Comparison of ENCODE assay signal across 8 mouse cellular contexts in the genomic region with DNA sequence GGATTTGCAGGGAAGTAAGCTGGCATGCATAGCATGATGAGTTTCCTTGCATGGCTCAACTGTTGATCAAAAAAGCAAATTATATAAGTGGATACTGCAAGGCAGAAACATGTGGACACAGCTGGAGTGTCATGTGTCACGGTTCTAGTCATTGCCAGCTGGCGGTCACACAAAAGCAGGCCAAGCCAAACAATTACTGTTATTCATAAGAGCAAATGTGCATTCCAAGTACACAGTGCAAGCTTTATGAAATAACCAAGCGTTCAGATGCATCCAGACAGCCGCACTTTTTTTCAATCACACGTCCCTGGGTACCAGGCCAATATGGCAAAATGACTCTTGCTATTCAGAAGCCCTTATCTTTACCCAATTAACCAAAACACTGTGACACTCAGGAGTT.
DNase-seq lines count a peak whose midpoint lies in the region; ATAC-seq and TF ChIP-seq lines count a peak whose summit lies in the region.

No protein-coding gene starts in this region.

- no peak overlapping the region for H3K4me3 ChIP-seq in intestine, embryonic 16.5 days (ENCODE audit: low read length)
- H3K4me3 ChIP-seq in intestine, embryonic 15.5 days (replicated peaks), result no peak overlapping the region
- no peak overlapping the region for H3K4me3 ChIP-seq in embryonic facial prominence, embryonic 10.5 days
- no peak overlapping the region for H3K4me3 ChIP-seq in stomach, postnatal 0 days (ENCODE audit: low read depth, low read length)

- DNase-seq in embryonic facial prominence, embryonic 10.5 days (ENCODE audit: low spot score), result peak; percentile 20
- peak; percentile 36 to 71 for DNase-seq in gastrocnemius, postnatal 4 days (ENCODE audit: low spot score in 2 of 2)
- DNase-seq in layer of hippocampus, adult 9-10 months (ENCODE audit: low spot score), result peak; percentile 4
- peak; percentile 16 for DNase-seq in stomach, postnatal 0 days (ENCODE audit: low spot score)
- no peak for DNase-seq in liver
- no peak for DNase-seq in spleen, postnatal 10 days (ENCODE audit: low spot score in 2 of 2)

- ATAC-seq in intestine, embryonic 16.5 days, result peak; percentile 44; the same call in 1 of the 2 replicates
- no peak for ATAC-seq in intestine, embryonic 15.5 days
- ATAC-seq in stomach, postnatal 0 days (ENCODE audit: low FRiP score, low TSS enrichment), result peak; percentile 12; the same call in 1 of the 2 replicates

- 0 out of 2 replicates have a peak overlapping the region, but pooled peaks have one; percentile 9 for H3K27ac ChIP-seq in intestine, embryonic 16.5 days (ENCODE audit: low read length)
- H3K27ac ChIP-seq in intestine, embryonic 15.5 days, result no peak overlapping the region
- no peak overlapping the region for H3K27ac ChIP-seq in embryonic facial prominence, embryonic 10.5 days (replicated peaks)
- H3K27ac ChIP-seq in stomach, postnatal 0 days (replicated peaks), result no peak overlapping the region

- TF ChIP-seq EP300 in stomach, postnatal 0 days (optimal IDR thresholded peaks at IDR 0.05), result no peak

- H3K36me3 ChIP-seq in intestine, embryonic 16.5 days (ENCODE audit: control insufficient read depth, insufficient read depth, low read length), result no peaks in the 10 kb centered on the region
- H3K36me3 ChIP-seq in intestine, embryonic 15.5 days, result no peaks in the 10 kb centered on the region
- no peaks in the 10 kb centered on the region for H3K36me3 ChIP-seq in embryonic facial prominence, embryonic 10.5 days (replicated peaks)
- no peaks in the 10 kb centered on the region for H3K36me3 ChIP-seq in stomach, postnatal 0 days (ENCODE audit: control insufficient read depth, insufficient read depth, low read length)

- no peak overlapping the region for H3K9ac ChIP-seq in intestine, embryonic 16.5 days (ENCODE audit: low read depth, low read length)
- no peak overlapping the region for H3K9ac ChIP-seq in intestine, embryonic 15.5 days
- H3K9ac ChIP-seq in stomach, postnatal 0 days (ENCODE audit: low read length), result no peak overlapping the region

- no peak for TF ChIP-seq CTCF in stomach, postnatal 0 days (IDR thresholded peaks at IDR 0.05; ENCODE audit: low read depth)

- 50% methylated on average over 5 of the region's 5 CpGs for WGBS in intestine, embryonic 16.5 days
- 68% methylated on average over 5 of the region's 5 CpGs for WGBS in intestine, embryonic 15.5 days
- WGBS in embryonic facial prominence, embryonic 10.5 days, result 67% methylated on average over 5 of the region's 5 CpGs
- WGBS in stomach, postnatal 0 days, result 56% methylated on average over 5 of the region's 5 CpGs

- no peak overlapping the region for H3K4me2 ChIP-seq in intestine, embryonic 16.5 days (ENCODE audit: low read depth, low read length)
- H3K4me2 ChIP-seq in intestine, embryonic 15.5 days (replicated peaks), result no peak overlapping the region
- no peak overlapping the region for H3K4me2 ChIP-seq in stomach, postnatal 0 days (replicated peaks; ENCODE audit: low read depth)

- H3K27me3 ChIP-seq in intestine, embryonic 16.5 days (replicated peaks; ENCODE audit: control insufficient read depth, insufficient read depth, low read length), result no peaks in the 10 kb centered on the region
- no peaks in the 10 kb centered on the region for H3K27me3 ChIP-seq in intestine, embryonic 15.5 days (replicated peaks)
- H3K27me3 ChIP-seq in embryonic facial prominence, embryonic 10.5 days (replicated peaks; ENCODE audit: low read depth, poor library complexity, severe bottlenecking), result no peaks in the 10 kb centered on the region
- H3K27me3 ChIP-seq in stomach, postnatal 0 days (ENCODE audit: control insufficient read depth, insufficient read depth, low read length), result no peaks in the 10 kb centered on the region

- H3K4me1 ChIP-seq in intestine, embryonic 16.5 days (ENCODE audit: control insufficient read depth, insufficient read depth, low read length), result no peaks in the 10 kb centered on the region
- H3K4me1 ChIP-seq in intestine, embryonic 15.5 days (replicated peaks), result no peaks in the 10 kb centered on the region
- peaks cover 13% of the 10 kb centered on the region for H3K4me1 ChIP-seq in embryonic facial prominence, embryonic 10.5 days
- no peaks in the 10 kb centered on the region for H3K4me1 ChIP-seq in stomach, postnatal 0 days (replicated peaks; ENCODE audit: control insufficient read depth, insufficient read depth)

- no peaks in the 10 kb centered on the region for H3K9me3 ChIP-seq in intestine, embryonic 16.5 days (ENCODE audit: control insufficient read depth, low read length)
- no peaks in the 10 kb centered on the region for H3K9me3 ChIP-seq in intestine, embryonic 15.5 days
- no peaks in the 10 kb centered on the region for H3K9me3 ChIP-seq in embryonic facial prominence, embryonic 10.5 days
- no peaks in the 10 kb centered on the region for H3K9me3 ChIP-seq in stomach, postnatal 0 days (ENCODE audit: control insufficient read depth, low read length)

Comparison
In these comparisons a context has a peak if more than half of its experiments do, and no peak if none do; other contexts are left out.
1. DNase-seq: peak in embryonic facial prominence, embryonic 10.5 days (single experiment), gastrocnemius, postnatal 4 days (2 of 2), layer of hippocampus, adult 9-10 months (single experiment) and stomach, postnatal 0 days (single experiment); none in liver (single experiment) and spleen, postnatal 10 days (0 of 2).